9 mouse cellular contexts compared by ENCODE assay signal in the genomic region with DNA sequence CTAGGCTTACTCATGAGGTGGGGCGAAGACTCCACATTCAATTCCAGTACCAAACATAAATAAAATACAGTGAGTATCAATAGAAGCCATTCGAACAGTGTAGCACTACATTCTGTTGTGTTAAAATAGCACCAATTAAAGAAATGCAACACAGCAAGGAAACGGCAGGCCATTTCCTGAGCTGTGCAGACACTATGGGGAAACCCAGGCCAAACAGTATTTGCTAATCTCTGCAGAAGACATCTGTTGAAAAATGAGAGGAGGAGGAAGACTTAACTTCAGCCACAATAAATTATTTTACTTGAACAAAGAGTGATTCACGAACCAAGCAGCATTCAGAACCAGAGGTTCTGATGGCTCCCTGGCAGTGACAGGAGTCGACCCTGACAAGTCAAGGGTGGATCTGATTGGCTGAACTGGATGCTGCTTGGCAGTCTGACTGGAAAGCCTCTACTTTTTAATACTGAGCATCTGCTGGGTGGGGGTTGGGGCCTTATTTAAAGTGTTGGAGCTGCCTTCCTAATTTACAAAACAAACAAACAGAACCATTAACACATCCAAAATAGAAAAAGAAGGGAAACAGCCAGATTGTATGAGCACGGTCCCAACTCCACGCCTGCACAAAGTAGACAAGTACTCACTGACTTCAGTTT.
DNase-seq lines count a peak whose midpoint lies in the region; ATAC-seq and TF ChIP-seq lines count a peak whose summit lies in the region.
"Had no signal": no experiment of that assay in that cellular context is flagged by ENCODE, and none has a peak within 500 bp of the region (broad histone marks: within the 10 kb centered on the region; RNA-seq: fewer than 3 reads in every experiment).

No protein-coding gene starts in this region.

- H3K4me2 ChIP-seq in forebrain, postnatal 0 days (ENCODE audit: low read depth), result no peak overlapping the region
- H3K4me2 ChIP-seq: embryonic facial prominence, embryonic 15.5 days had no signal

- 25% methylated on average over 7 of the region's 7 CpGs for WGBS in forebrain, postnatal 0 days

- intact Hi-C loops in left cerebral cortex, postnatal 36 days (cut with DNase I), result no loop called here
- intact Hi-C loops in left cerebral cortex, postnatal 14 days (cut with DNase I), result no loop called here

- no peaks in the 10 kb centered on the region for H3K4me1 ChIP-seq in forebrain, postnatal 0 days (ENCODE audit: insufficient read depth)

- H3K9me3 ChIP-seq in forebrain, postnatal 0 days (ENCODE audit: low read length), result no peaks in the 10 kb centered on the region
- H3K9me3 ChIP-seq: embryonic facial prominence, embryonic 15.5 days had no signal

- H3K27ac ChIP-seq in forebrain, postnatal 0 days (ENCODE audit: low read depth, low read length), result no peak overlapping the region
- H3K27ac ChIP-seq: embryonic facial prominence, embryonic 15.5 days had no signal

- H3K27me3 ChIP-seq in forebrain, postnatal 0 days (ENCODE audit: insufficient read depth, low read length), result no peaks in the 10 kb centered on the region
- H3K27me3 ChIP-seq: embryonic facial prominence, embryonic 15.5 days had no signal

- no peak for TF ChIP-seq CTCF in forebrain, postnatal 0 days (IDR thresholded peaks at IDR 0.05; ENCODE audit: low read depth)

- DNase-seq in adrenal gland, adult 2 months, result peak; percentile 53
- DNase-seq in adrenal gland, adult 8-10 months, result no peak
- peak; percentile 20 to 38 for DNase-seq in left cerebral cortex, adult 9 months (ENCODE audit: low spot score in 2 of 2)
- no peak for DNase-seq in left cerebral cortex, postnatal 36 days (ENCODE audit: low spot score in 2 of 2)
- peak; percentile 61 for DNase-seq in forebrain, postnatal 0 days
- DNase-seq in left cerebral cortex, postnatal 14 days (ENCODE audit: low spot score in 2 of 2), result peak; percentile 6 to 33
- no peak for DNase-seq in thymus, postnatal 0 days (ENCODE audit: low spot score)
- no peak for DNase-seq in urinary bladder, adult 2 months (ENCODE audit: low spot score)

- H3K4me3 ChIP-seq in forebrain, postnatal 0 days (ENCODE audit: low read depth, low read length), result no peak overlapping the region
- H3K4me3 ChIP-seq: embryonic facial prominence, embryonic 15.5 days had no signal

- peak; percentile 82 for ATAC-seq in forebrain, postnatal 0 days

- no peak overlapping the region for H3K9ac ChIP-seq in forebrain, postnatal 0 days
- H3K9ac ChIP-seq: embryonic facial prominence, embryonic 15.5 days had no signal

- no peaks in the 10 kb centered on the region for H3K36me3 ChIP-seq in forebrain, postnatal 0 days (ENCODE audit: insufficient read depth)
- H3K36me3 ChIP-seq: embryonic facial prominence, embryonic 15.5 days had no signal

Comparison
In these comparisons a context has a peak if more than half of its experiments do, and no peak if none do; other contexts are left out.
1. DNase-seq: peak in adrenal gland, adult 2 months (single experiment), left cerebral cortex, adult 9 months (2 of 2), forebrain, postnatal 0 days (single experiment) and left cerebral cortex, postnatal 14 days (2 of 2); none in adrenal gland, adult 8-10 months (single experiment), left cerebral cortex, postnatal 36 days (0 of 2), thymus, postnatal 0 days (single experiment) and urinary bladder, adult 2 months (single experiment).